Mouse (Mus musculus) lung, postnatal 14 days (tissue): ENCODE data around the gene Zmym3.
"Not testable (repeated sequence)": the region's sequence is repeated elsewhere in the genome, so short reads cannot be mapped to it uniquely, and the experiment has no call there.

ENCODE experiments used
- DNase-seq: peaks from one replicate; pipeline ENCODE4 v3.0.0; 2021

The Zmym3 gene

DNA sequence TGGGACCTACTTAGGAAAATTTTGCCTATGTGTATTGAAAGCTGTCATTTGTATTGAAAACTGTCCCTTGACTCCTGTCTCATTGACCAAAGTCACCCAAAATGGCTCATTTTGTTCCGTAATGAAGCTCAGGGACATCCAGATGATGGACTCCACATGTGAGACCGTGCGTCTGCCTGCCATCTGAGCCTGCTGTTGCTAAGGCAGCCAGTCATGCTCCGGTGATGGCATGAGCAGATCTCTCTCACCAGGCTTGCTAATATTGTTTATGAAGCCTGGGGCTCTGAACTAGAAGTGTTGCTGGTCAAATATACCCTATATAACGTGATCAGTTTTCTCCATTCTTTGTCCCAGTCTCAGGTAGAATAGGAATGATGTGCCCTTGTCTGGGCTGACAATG lies 47.7 kb downstream of the Zmym3 start:
- DNase-seq: no peak

- no peak for DNase-seq
These were observed 50.1 kb downstream of the Zmym3 start for GRCm38 (mm10) chrX:101370573-101370972.

DNA sequence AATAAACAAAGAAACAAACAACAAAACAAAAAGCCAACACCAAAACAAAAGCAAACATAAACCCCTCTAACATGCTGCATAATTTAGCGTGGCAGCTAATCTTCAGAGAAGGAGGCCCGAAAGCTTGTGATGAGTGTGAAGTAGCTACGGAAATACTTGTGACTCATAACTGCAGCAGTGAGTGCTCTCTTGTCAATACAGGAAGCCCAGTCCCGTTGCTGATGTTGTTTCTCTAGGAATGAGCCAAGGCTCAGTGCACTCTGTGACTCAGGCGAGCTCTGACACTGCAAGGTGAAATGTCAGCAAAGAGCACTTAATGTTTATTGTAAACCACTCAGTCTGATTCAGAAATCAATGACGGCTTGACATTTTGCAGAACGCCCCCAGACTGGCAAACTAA lies 51.6 kb downstream of the Zmym3 start:
- no peak for DNase-seq

- DNase-seq: not testable (repeated sequence)
These were observed 61.7 kb downstream of the Zmym3 start for GRCm38 (mm10) chrX:101358902-101359301.
